Mouse (Mus musculus) liver, embryonic 12.5 days (tissue): Measurements from ENCODE around the gene Rab13. TPM values are rescaled to one million over a fixed set of nuclear protein-coding genes. Genes with fewer than 3 reads are reported as not detected.

Source experiments
- ATAC-seq: fragments of 200-750 bp; cut with Nextera tagmentation; 2 replicates; pipeline ENCODE4 v1.8.0; 2017; ENCODE audit warnings: moderate number of reproducible peaks, mild to moderate bottlenecking, moderate library complexity
- H3K27ac ChIP-seq: fragments of 300-500 bp; sonication (generic); 2 replicates; pipeline ENCODE4 v1.5.1; 2016; ENCODE audit warnings: mild to moderate bottlenecking
- H3K27me3 ChIP-seq: fragments of 300-500 bp; sonication (generic); replicated peaks from 2 replicates; pipeline ENCODE4 v1.6.1; 2016; ENCODE audit warnings: mild to moderate bottlenecking, moderate library complexity
- H3K36me3 ChIP-seq: fragments of 300-500 bp; sonication (generic); 2 replicates; pipeline ENCODE4 v1.6.1; 2016; ENCODE audit warnings: mild to moderate bottlenecking, moderate library complexity
- H3K4me1 ChIP-seq: fragments of 300-500 bp; sonication (generic); 2 replicates; pipeline ENCODE4 v1.6.1; 2016
- H3K4me2 ChIP-seq: fragments of 300-500 bp; sonication (generic); 2 replicates; pipeline ENCODE4 v1.6.1; 2016; ENCODE audit warnings: mild to moderate bottlenecking, moderate library complexity
- H3K4me3 ChIP-seq: fragments of 300-500 bp; sonication (generic); 2 replicates; pipeline ENCODE4 v1.5.1; 2016; ENCODE audit warnings: mild to moderate bottlenecking, moderate library complexity
- H3K9ac ChIP-seq: fragments of 300-500 bp; sonication (generic); 2 replicates; pipeline ENCODE4 v1.6.1; 2016; ENCODE audit warnings: mild to moderate bottlenecking, moderate library complexity
- H3K9me3 ChIP-seq: fragments of 300-500 bp; sonication (generic); replicated peaks from 2 replicates; pipeline ENCODE4 v1.6.1; 2016; ENCODE audit warnings: mild to moderate bottlenecking, moderate library complexity
- WGBS: fragments of 180-500 bp; shearing (Covaris S2); methylation state at CpG from one replicate; pipeline ENCODE4 v1.1.7; 2016; ENCODE audit not compliant: insufficient replicate concordance; 5-methylcytosine and 5-hydroxymethylcytosine counted together
- polyA plus RNA-seq: library from polyadenylated mRNA; unstranded; fragments of >200 nt; fragmentation: Nextera tagmentation; extraction: Ambion mirVana; gene quantifications from 2 replicates; pipeline ENCODE4 v1.2.1, GENCODE M21; 2016

The Rab13 gene
- polyA plus RNA-seq, 1 experiment from 2014 or later = 8.6 TPM

DNA sequence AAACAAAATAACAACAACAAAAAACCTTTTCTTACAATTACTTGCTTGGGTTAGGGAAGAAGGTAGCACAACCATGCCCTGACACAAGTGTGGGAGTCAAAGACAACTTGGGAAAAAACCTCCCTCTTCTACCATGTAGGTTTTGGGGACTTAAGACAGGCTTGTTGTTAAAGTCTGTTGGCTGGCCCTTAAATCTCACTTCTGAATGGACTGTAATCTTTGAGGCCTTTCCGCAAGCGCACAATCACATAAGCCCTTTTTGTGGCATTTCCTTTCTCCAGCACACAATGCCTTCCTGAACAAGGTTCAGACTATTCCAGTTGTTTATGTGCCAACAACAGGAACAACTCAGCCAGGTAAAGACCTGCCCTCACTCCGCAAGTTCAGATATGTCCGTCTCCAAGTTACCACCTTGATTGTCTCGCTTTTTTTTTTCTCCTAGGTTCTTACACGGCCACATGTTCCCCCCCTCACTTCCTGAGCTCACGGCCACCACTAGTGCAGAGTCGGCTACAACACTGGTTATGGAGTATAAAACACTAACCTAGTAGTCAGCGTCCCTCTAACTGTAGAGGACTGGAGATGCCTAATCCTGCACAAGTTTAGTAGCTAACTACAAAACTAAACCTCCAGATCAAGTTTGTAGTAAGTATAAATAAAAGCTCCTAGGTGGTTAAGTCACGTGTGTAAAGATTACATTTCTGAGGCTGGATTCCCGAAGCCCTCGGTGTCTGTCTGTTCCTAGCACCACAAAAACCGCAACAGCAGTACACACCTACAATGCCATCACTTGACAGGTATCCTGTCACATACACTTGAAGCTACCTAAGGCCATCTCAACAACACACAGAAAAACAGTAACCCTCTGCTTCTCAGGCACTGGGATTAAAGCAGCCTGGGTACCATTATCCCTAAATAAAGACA is 1.8 kb upstream of the Rab13 start:
- no peak for ATAC-seq
- WGBS = 31% methylated on average over 13 of the region's 13 CpGs
- Histone ChIP-seq H3K4me1 (peaks cover 47% of the 10 kb centered on the region), H3K27ac (peak overlapping the region; percentile 86), H3K4me3 (peak overlapping the region; percentile 89), H3K4me2 (peak overlapping the region; percentile 91), H3K36me3 (peaks cover 58% of the 10 kb centered on the region), H3K27me3 (no peaks in the 10 kb centered on the region), H3K9me3 (no peaks in the 10 kb centered on the region), H3K9ac (peak overlapping the region; percentile 92)

DNA sequence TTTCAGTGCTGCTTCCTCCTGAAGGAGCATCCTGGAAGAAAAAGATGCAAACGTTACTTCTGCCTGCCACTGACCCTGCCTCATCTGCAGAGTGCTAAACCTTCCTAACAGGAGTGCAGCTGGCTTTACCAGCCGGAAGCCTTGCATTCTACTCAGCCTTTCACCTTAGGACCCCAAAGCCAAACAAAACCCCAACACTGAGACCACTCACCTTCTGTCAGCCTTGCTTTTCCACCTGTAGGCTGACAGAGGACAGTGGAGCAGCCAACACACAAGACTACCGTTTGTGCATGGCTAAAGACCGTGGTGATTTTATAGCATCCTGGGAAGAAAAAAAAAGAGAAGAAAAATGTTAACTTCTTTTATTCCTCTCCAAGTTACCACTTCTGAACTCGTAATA is 772 bp upstream of the Rab13 start:
- no peak for ATAC-seq
- H3K27ac ChIP-seq = peak overlapping the region; percentile 86

DNA sequence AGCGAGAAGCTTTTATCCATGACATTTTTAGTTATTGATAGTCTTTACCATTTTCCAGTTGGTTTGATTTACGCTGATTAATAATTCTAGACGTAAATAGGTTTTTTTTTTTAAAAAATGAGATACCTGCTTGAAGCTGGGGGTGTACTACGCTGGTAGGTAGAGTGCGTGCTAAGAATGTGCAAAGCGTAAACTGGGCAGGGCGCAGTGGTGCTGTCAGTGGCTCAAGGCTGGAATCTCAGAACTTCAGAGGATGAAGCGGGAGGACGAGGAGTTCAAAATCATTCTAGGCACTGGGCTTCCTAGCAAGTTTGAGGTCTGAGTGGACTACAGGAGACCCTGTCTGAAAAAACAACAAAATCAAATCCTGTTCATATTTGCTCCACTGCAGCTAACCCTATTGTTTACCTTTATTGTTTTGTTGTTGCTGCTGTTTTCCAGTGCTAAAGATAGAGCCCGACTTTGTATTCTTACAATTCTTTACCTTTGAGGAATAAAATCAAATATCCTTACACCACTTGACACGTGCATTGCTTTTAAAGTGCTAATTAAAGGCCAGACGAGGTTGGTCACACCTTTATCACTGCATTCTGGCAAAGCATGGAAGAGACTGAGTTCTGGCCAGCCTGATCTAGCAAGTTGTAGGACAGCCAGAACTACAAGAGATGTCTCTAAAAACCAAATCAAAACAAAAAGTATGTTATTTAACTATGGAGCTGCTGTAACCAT is 625 bp downstream of the Rab13 start:
- Histone ChIP-seq H3K36me3 (peaks cover 37% of the 10 kb centered on the region), H3K9ac (peak overlapping the region; percentile 92), H3K9me3 (no peaks in the 10 kb centered on the region), H3K4me3 (peak overlapping the region; percentile 89), H3K4me1 (peaks cover 40% of the 10 kb centered on the region), H3K27ac (peak overlapping the region; percentile 50), H3K27me3 (0 out of 2 replicates have a peak, but pooled peaks cover 7% of the 10 kb centered on the region), H3K4me2 (peak overlapping the region; percentile 91)
- WGBS = 13% methylated on average over 12 of the region's 12 CpGs
- peak; percentile 43; the same call in 1 of the 2 replicates for ATAC-seq

More for the DNA sequence above, 772 bp upstream of the Rab13 start:
- Histone ChIP-seq H3K36me3 (peaks cover 51% of the 10 kb centered on the region), H3K27me3 (no peaks in the 10 kb centered on the region), H3K4me2 (peak overlapping the region; percentile 91), H3K9me3 (no peaks in the 10 kb centered on the region), H3K4me1 (peaks cover 47% of the 10 kb centered on the region), H3K9ac (peak overlapping the region; percentile 92), H3K4me3 (peak overlapping the region; percentile 89)
- 4% methylated on average over 5 of the region's 5 CpGs for WGBS

DNA sequence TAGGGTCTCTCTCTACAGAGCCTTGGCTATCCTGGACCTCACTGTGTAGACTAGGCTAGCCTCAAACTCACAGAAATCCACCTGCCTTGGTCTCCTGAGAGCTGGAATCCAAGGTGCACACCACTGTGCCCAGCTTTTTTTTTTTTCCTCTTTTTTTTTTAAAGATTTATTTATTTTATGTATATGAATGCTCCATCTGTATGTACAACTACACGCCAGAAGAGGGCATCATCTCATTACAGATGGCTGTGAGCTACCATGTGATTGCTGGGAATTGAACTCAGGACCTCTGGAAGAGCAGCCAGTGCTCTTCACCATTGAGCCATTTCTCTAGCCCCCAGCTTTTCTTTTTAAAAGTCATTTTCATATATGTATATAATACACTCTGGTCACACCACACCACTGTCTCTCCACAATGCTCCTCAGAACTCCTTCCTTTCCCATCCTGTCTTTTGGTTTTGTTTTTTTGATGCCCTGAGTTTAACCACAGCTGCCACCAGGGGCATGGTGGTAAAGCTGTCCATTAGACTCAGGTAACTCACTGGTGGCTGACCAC is 2.4 kb downstream of the Rab13 start:
- Histone ChIP-seq H3K4me2 (no peak overlapping the region), H3K27me3 (0 out of 2 replicates have a peak, but pooled peaks cover 7% of the 10 kb centered on the region), H3K9me3 (no peaks in the 10 kb centered on the region), H3K9ac (no peak overlapping the region), H3K4me3 (no peak overlapping the region), H3K4me1 (peaks cover 41% of the 10 kb centered on the region), H3K27ac (no peak overlapping the region), H3K36me3 (peaks cover 20% of the 10 kb centered on the region)
- 26% methylated on average over 1 of the region's 1 CpGs for WGBS
- no peak for ATAC-seq

DNA sequence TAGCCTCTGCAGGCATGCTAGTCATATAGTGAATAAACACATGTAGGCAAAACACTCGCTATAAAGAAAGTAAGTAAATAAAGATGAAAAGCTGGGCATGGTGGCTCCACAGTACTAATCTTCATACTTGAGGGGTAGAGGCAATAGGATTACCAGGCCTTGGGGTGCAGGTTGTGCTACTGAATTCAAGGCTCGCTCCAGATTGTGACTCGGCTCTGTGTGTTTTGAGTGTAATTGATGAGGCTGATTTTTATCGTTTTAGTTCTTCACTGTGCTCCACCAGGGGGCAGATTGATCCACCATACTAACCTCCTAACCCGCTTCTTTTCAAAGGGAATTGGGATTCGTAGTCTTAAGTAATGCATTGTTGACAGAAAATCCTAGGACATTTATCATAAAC is 6.6 kb downstream of the Rab13 start:
- H3K4me1 ChIP-seq = peaks cover 38% of the 10 kb centered on the region
- H3K27me3 ChIP-seq = 0 out of 2 replicates have a peak, but pooled peaks cover 7% of the 10 kb centered on the region
- H3K9me3 ChIP-seq = no peaks in the 10 kb centered on the region

DNA sequence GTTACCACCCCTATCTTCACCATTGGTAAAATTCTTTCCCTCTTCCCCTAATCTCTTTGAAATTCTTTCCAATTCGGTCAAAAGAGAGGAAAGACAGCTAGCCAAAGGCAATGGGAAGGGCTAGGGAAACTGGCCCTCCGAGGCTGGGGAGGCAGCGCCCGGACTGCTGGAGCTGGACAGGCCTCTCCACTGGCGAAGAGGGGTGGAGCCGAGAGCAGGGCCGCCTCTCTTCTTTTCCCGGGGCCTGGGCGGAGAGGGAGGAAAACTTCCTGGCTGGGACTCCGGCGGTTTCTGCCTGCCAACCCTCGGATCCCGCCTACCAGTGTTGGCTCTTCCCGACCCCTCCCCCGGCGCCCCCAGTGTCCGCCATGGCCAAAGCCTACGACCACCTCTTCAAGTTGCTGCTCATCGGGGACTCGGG is 7.0 kb downstream of the Rab13 start:
- Histone ChIP-seq H3K9ac (peak overlapping the region; percentile 68), H3K4me1 (peaks cover 37% of the 10 kb centered on the region), H3K27ac (peak overlapping the region; percentile 57; the same call in 1 of the 2 replicates), H3K9me3 (no peaks in the 10 kb centered on the region), H3K36me3 (peaks cover 13% of the 10 kb centered on the region), H3K4me3 (peak overlapping the region; percentile 58), H3K4me2 (peak overlapping the region; percentile 80), H3K27me3 (0 out of 2 replicates have a peak, but pooled peaks cover 9% of the 10 kb centered on the region)
- peak; percentile 71 for ATAC-seq
- 1% methylated on average over 20 of the region's 20 CpGs for WGBS

More for the DNA sequence above, 6.6 kb downstream of the Rab13 start:
- peak overlapping the region; percentile 58 for H3K4me3 ChIP-seq
- peak overlapping the region; percentile 80 for H3K4me2 ChIP-seq
- peak; percentile 45; the same call in 1 of the 2 replicates for ATAC-seq
- peak overlapping the region; percentile 57; the same call in 1 of the 2 replicates for H3K27ac ChIP-seq
- WGBS = 16% methylated on average over 6 of the region's 6 CpGs
- H3K9ac ChIP-seq = peak overlapping the region; percentile 68
- peaks cover 8% of the 10 kb centered on the region for H3K36me3 ChIP-seq

DNA sequence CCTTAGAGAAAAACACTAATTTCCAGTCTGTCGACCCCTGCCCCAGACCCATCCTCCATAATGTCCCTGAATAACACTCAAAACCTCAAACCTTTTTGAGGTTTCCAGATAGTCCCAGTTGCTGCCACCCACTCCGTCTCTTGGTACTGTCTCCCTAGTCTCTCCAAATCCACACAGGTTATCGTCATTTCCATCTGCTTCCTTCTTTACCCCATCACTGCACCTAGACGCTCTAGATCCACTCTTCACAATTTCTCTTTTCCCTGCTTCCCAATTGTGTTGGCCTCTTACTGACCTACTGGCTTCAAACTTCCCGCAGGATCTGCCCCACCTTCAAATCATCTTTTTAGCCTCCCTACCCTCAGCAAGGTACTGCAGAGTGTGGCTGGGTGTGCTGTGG is 7.6 kb downstream of the Rab13 start:
- Histone ChIP-seq H3K4me1 (peaks cover 37% of the 10 kb centered on the region), H3K4me2 (peak overlapping the region; percentile 80), H3K9me3 (no peaks in the 10 kb centered on the region), H3K9ac (peak overlapping the region; percentile 68), H3K36me3 (peaks cover 15% of the 10 kb centered on the region), H3K4me3 (peak overlapping the region; percentile 58), H3K27ac (peak overlapping the region; percentile 33; the same call in 1 of the 2 replicates), H3K27me3 (0 out of 2 replicates have a peak, but pooled peaks cover 14% of the 10 kb centered on the region)
- no peak for ATAC-seq
- WGBS = 9% methylated on average over 5 of the region's 5 CpGs

DNA sequence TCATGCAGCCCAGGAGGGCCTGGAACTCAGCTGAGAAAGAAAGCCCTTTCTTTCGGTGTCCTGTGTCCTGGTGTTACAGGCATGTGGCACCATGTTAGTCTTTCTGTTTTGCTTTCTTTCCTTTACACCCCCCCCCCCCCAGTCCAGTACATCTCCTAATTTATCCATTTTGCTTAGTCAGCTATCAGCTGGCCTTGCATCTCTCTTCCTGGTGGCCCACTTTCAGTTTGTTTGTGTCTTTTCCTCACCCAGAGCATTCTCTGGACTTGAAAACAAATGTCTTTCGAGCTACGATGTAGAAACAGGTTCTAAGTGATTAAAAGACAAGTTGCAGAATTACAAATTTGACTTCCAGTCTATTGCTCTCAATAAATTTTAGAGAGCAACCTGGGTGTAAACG is 9.0 kb downstream of the Rab13 start:
- no peaks in the 10 kb centered on the region for H3K9me3 ChIP-seq
- peak overlapping the region; percentile 80; the same call in 1 of the 2 replicates for H3K4me2 ChIP-seq
- peaks cover 15% of the 10 kb centered on the region for H3K36me3 ChIP-seq
- no peak for ATAC-seq
- 72% methylated on average over 4 of the region's 4 CpGs for WGBS
- no peak overlapping the region for H3K9ac ChIP-seq
- H3K27ac ChIP-seq = no peak overlapping the region
- H3K4me1 ChIP-seq = peaks cover 37% of the 10 kb centered on the region
- 0 out of 2 replicates have a peak, but pooled peaks cover 14% of the 10 kb centered on the region for H3K27me3 ChIP-seq
- no peak overlapping the region for H3K4me3 ChIP-seq

DNA sequence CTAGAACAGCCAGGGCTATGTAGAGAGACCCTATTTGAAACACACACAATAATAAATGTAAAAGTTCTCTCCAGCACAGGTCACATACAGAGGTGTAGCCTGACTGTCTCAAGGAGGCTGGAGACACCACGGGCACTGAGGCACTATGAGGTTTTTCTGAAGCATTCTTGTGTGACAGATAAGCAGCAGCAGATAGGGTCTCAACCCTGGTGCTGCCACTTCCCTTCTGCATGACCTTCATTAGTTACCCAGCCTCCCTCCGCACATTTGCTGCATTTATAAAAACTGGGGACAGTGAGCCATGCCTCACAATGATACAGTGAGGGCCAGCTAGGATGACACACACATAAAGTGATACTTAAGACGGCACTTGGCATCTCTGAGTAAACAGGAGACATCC is 9.4 kb downstream of the Rab13 start:
- no peaks in the 10 kb centered on the region for H3K9me3 ChIP-seq
- peaks cover 37% of the 10 kb centered on the region for H3K4me1 ChIP-seq
- peaks cover 15% of the 10 kb centered on the region for H3K36me3 ChIP-seq
- no peak overlapping the region for H3K4me2 ChIP-seq
- no peak for ATAC-seq
- no peak overlapping the region for H3K27ac ChIP-seq
- H3K4me3 ChIP-seq = no peak overlapping the region
- no peak overlapping the region for H3K9ac ChIP-seq
- 0 out of 2 replicates have a peak, but pooled peaks cover 13% of the 10 kb centered on the region for H3K27me3 ChIP-seq
- 31% methylated on average over 3 of the region's 3 CpGs for WGBS

DNA sequence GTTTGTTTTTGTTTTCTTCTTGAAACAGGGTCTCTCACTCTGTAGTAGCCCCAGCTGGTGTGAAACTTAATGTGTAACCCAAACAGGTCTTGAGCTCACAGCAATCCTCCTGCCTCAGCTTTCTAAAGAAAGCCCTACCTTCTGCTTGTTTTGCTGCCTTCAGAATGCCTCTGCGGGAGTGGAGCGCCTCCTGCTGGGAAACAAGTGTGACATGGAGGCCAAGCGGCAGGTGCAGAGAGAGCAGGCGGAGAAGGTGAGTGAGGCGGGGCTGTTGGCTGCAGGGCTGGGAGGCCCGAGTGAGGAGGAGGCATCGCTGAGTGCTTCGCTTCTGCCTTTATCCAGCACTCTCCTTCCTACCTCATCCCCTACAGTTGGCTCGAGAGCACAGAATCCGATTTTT is 10.8 kb downstream of the Rab13 start:
- no peak overlapping the region for H3K4me3 ChIP-seq
- no peak overlapping the region for H3K27ac ChIP-seq
- 0 out of 2 replicates have a peak, but pooled peaks cover 3% of the 10 kb centered on the region for H3K9me3 ChIP-seq
- peaks cover 37% of the 10 kb centered on the region for H3K4me1 ChIP-seq
- no peak overlapping the region for H3K4me2 ChIP-seq
- 76% methylated on average over 10 of the region's 10 CpGs for WGBS
- no peak for ATAC-seq
- no peak overlapping the region for H3K9ac ChIP-seq
- H3K27me3 ChIP-seq = 0 out of 2 replicates have a peak, but pooled peaks cover 7% of the 10 kb centered on the region
- H3K36me3 ChIP-seq = peaks cover 15% of the 10 kb centered on the region

DNA sequence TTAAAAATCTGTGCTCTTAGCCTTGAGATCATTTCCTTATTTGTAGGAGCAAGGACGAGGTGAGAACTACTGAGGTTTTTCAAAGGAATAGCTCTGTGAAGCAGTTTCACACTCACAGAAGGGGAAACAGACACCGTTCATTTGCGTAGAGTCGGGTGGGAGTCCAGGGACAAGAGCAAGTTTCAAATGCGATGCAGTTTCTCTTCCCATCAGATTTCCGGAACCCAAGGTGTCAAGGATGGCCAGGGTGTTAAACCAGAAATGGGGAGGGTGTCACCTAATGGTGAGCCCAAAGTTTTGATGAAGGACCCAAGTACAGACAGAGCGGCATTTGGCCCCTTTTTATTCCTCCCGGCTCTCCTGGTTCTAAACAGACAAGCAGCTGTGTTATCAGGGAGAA is 17.6 kb downstream of the Rab13 start:
- H3K27me3 ChIP-seq = no peaks in the 10 kb centered on the region
- peak overlapping the region; percentile 84 for H3K9ac ChIP-seq
- peaks cover 33% of the 10 kb centered on the region for H3K36me3 ChIP-seq
- H3K4me1 ChIP-seq = peaks cover 18% of the 10 kb centered on the region
- WGBS = 10% methylated on average over 8 of the region's 8 CpGs
- ATAC-seq = no peak
- H3K4me2 ChIP-seq = peak overlapping the region; percentile 88
- H3K27ac ChIP-seq = peak overlapping the region; percentile 88; the same call in 1 of the 2 replicates
- H3K9me3 ChIP-seq = 0 out of 2 replicates have a peak, but pooled peaks cover 3% of the 10 kb centered on the region
- H3K4me3 ChIP-seq = peak overlapping the region; percentile 83
